Mouse (Mus musculus): ENCODE measurements around the gene Aen.

DNA sequence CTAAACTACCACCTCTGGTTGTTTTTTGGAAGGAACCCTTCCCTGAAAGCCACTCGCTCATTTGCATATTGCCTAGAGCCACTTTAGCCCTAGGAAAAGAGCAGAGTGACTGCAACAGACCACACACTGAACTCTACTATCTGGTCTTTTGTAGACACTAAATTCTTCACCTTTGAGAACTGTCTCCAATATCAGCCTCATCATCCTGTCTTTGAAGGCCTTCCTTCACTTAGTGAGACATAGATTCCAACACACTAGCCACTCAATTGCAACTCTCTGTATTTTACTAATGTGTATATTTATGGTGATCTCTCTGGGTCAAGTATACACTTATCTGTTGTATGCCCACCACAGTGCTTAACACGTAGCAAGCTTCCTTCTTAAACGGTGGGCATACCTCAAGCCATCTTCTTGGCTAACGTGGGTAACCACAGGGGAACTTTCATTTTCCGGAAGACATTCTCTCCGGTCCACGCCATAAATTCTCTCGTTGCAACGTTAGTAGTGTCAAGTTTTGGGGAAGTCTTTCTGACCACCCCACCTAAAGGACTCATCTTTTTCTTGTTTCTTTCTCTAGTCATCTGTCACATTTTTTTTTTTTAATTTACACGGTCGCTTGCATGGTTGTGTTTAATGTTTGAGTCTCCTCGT is 49.5 kb upstream of the Aen start:
- no peak for TF ChIP-seq CTCF (conservative IDR thresholded peaks at IDR 0.05; ENCODE audit: low read length)
- no peak for TF ChIP-seq NANOG (IDR thresholded peaks at IDR 0.05; ENCODE audit: borderline replicate concordance, low read length)
- no peak for TF ChIP-seq POU5F1 (IDR thresholded peaks at IDR 0.05; ENCODE audit: borderline replicate concordance, low read length)

All from E14TG2a.4 (cell line).